Mouse (Mus musculus) neural tube, embryonic 12.5 days (tissue): ENCODE measurements around the gene Nmt2. TPM values are rescaled to one million over a fixed set of nuclear protein-coding genes. Genes with fewer than 3 reads are reported as not detected.

Source experiments
- ATAC-seq: fragments of 200-750 bp; cut with Nextera tagmentation; 2 replicates; pipeline ENCODE4 v1.8.0; 2017; ENCODE audit warnings: low read depth, mild to moderate bottlenecking, moderate TSS enrichment, moderate library complexity; ENCODE audit not compliant: low FRiP score
- H3K27ac ChIP-seq: fragments of 300-500 bp; sonication (generic); 2 replicates; pipeline ENCODE4 v1.5.1; 2016
- H3K27me3 ChIP-seq: fragments of 300-500 bp; sonication (generic); replicated peaks from 2 replicates; pipeline ENCODE4 v1.6.1; 2016; ENCODE audit warnings: mild to moderate bottlenecking
- H3K36me3 ChIP-seq: fragments of 300-500 bp; sonication (generic); 2 replicates; pipeline ENCODE4 v1.6.1; 2016; ENCODE audit warnings: mild to moderate bottlenecking
- H3K4me1 ChIP-seq: fragments of 300-500 bp; sonication (generic); 2 replicates; pipeline ENCODE4 v1.6.1; 2016
- H3K4me2 ChIP-seq: fragments of 300-500 bp; sonication (generic); replicated peaks from 2 replicates; pipeline ENCODE4 v1.6.1; 2016; ENCODE audit warnings: mild to moderate bottlenecking
- H3K4me3 ChIP-seq: fragments of 300-500 bp; sonication (generic); 2 replicates; pipeline ENCODE4 v1.5.1; 2016
- H3K9ac ChIP-seq: fragments of 300-500 bp; sonication (generic); 2 replicates; pipeline ENCODE4 v1.6.1; 2016; ENCODE audit warnings: mild to moderate bottlenecking
- H3K9me3 ChIP-seq: fragments of 300-500 bp; sonication (generic); 2 replicates; pipeline ENCODE4 v1.6.1; 2016; ENCODE audit warnings: mild to moderate bottlenecking
- WGBS: fragments of 180-500 bp; shearing (Covaris S2); methylation state at CpG from one replicate; pipeline ENCODE4 v1.1.7; 2016; 5-methylcytosine and 5-hydroxymethylcytosine counted together
- polyA plus RNA-seq: library from polyadenylated mRNA; unstranded; fragments of >200 nt; fragmentation: Nextera tagmentation; extraction: Ambion mirVana; gene quantifications from 2 replicates; pipeline ENCODE4 v1.2.1, GENCODE M21; 2016

Nmt2 gene
- polyA plus RNA-seq, 1 experiment from 2014 or later = 55.4 TPM

DNA sequence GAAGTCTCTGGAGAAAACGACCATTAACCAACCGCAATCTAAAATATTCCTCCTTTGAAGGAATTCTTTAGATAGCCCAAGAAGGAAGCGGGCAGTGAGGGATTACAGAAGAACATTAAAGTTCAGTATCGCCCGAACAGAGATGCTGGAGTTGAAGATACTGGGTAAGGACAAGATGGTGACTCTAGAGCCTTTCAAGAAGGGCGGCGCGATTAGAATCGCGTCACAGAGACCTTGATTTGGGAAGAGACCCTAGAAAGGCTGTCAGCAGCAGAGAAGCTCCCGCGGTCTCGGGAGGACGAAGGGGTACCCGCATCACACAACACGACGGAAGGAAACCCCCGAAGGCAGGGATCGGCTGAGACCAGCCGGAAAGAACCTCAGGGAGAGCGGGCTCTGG, 48.0 kb downstream of the Nmt2 start:
- no peaks in the 10 kb centered on the region for H3K9me3 ChIP-seq
- peaks cover 15% of the 10 kb centered on the region for H3K36me3 ChIP-seq
- WGBS = 4% methylated on average over 21 of the region's 21 CpGs
- no peaks in the 10 kb centered on the region for H3K27me3 ChIP-seq
- H3K4me2 ChIP-seq = peak overlapping the region; percentile 68
- 0 out of 2 replicates have a peak overlapping the region, but pooled peaks have one; percentile 26 for H3K27ac ChIP-seq
- H3K4me1 ChIP-seq = peaks cover 21% of the 10 kb centered on the region
- peak overlapping the region; percentile 65 for H3K4me3 ChIP-seq
- no peak for ATAC-seq
- H3K9ac ChIP-seq = peak overlapping the region; percentile 64

DNA sequence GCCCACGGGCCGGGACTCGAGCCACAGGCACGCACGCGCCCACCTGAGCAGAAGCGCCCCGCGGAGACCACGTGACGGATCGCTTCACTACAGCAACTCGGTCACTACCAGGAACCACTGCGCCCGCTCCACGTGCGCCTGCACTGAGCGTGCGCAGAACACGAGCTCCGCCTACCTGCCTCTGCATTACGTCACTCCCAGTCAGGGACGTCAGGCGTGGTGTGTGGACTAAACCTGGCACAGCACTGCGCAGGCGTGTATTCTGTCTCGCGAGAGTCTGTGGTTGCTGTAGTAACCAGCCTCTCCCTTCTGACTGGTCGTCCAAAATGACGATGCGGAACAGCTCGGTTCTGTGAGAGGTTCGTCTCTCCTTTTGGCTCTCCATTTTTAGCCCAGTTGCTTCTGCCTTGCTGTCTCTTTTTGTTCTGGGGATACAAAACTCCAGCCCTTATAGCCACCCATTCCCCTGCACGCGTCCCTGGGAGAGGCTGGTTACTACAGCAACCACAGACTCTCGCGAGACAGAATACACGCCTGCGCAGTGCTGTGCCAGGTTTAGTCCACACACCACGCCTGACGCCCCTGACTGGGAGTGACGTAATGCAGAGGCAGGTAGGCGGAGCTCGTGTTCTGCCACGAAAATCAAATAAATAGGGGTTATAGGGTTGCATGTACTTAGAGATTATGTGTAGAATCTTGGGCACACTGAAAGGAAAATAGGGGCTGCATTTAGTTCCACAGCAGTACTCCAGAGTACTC, 48.7 kb downstream of the Nmt2 start, which contains the start of gene Rpp38:
Gene Rpp38 (minus strand): TSS at position 160 of the 759 bp plus-strand sequence.
- H3K4me1 ChIP-seq = peaks cover 21% of the 10 kb centered on the region
- peak within 1 kb of the TSS; percentile 68 for H3K4me2 ChIP-seq
- peak; percentile 99 for ATAC-seq
- peak within 1 kb of the TSS; percentile 65 for H3K4me3 ChIP-seq
- H3K36me3 ChIP-seq = peaks cover 11% of the 10 kb centered on the region
- peak within 1 kb of the TSS; percentile 64 for H3K9ac ChIP-seq
- 0 out of 2 replicates have a peak within 1 kb of the TSS, but pooled peaks have one; percentile 26 for H3K27ac ChIP-seq
- WGBS = under 1% methylated on average over 45 of the region's 45 CpGs
- H3K27me3 ChIP-seq = no peaks in the 10 kb centered on the region
- H3K9me3 ChIP-seq = no peaks in the 10 kb centered on the region

DNA sequence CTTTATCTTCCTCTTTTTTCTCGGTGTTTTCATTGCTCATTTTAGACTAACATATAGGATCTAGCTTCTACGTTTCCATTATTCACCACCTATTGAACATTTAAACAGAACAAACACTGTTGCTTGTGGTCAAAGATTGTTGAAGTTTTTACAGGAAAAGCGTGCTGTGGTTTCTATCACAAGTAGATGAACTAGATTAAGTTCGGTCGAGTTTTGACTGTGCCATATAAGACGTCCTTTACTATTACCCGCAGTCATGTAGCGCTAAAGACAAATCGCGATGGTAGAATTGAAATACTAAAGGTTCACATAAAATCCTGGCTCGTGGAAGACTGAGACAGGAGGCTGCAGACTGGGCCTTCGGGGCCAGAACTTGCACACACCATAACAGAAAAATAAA, 49.7 kb downstream of the Nmt2 start:
- no peak for ATAC-seq
- no peak overlapping the region for H3K9ac ChIP-seq
- H3K9me3 ChIP-seq = no peaks in the 10 kb centered on the region
- no peak overlapping the region for H3K4me2 ChIP-seq
- H3K4me1 ChIP-seq = peaks cover 21% of the 10 kb centered on the region
- H3K27ac ChIP-seq = no peak overlapping the region
- H3K27me3 ChIP-seq = no peaks in the 10 kb centered on the region
- peaks cover 3% of the 10 kb centered on the region; the same call in 1 of the 2 replicates for H3K36me3 ChIP-seq
- WGBS = 91% methylated on average over 12 of the region's 12 CpGs
- no peak overlapping the region for H3K4me3 ChIP-seq

DNA sequence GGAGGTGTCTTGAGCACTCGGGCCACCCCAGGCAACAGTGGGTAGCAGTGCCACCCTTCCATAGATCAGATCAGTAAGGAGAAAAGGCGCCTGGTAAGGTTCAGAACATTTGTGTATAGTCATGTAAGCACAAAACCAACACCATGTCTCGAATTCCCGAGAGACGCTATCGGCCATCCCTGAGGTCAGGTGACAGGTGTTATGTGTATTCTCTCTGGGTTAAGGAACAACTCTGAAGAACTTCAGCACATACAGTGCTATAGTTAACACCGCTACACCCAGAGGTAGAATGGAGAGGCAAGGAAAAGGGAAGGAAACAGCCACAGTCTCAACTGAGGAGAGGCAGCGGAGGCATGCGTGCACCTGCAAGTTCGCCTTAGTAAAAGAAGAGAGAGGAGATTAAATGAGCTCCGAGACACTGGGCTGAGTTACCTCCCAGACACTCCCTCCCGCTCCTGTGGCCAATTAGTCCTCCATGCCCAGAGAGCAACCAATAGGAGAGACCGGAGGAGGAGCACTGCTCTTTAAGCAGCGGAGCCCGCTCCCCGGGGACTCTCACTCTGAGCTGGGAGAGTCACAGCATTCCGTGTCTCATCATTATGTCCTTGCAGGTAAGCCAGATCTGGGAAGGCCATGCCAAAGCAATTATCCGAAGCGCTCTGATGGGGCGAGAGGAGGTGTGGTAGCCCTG, 51.7 kb downstream of the Nmt2 start, which contains the start of gene Acbd7:
Gene Acbd7 (plus strand): TSS at position 558 of the 691 bp plus-strand sequence.
- Histone ChIP-seq H3K4me1 (peaks cover 21% of the 10 kb centered on the region), H3K27ac (no peak within 1 kb of the TSS), H3K9me3 (no peaks in the 10 kb centered on the region), H3K4me2 (peak within 1 kb of the TSS; percentile 63), H3K9ac (peak within 1 kb of the TSS; percentile 21; the same call in 1 of the 2 replicates), H3K27me3 (no peaks in the 10 kb centered on the region), H3K36me3 (no peaks in the 10 kb centered on the region), H3K4me3 (peak within 1 kb of the TSS; percentile 30)
- whole genome bisulfite sequencing = 5% methylated on average over 20 of the region's 20 CpGs
- ATAC-seq = no peak

DNA sequence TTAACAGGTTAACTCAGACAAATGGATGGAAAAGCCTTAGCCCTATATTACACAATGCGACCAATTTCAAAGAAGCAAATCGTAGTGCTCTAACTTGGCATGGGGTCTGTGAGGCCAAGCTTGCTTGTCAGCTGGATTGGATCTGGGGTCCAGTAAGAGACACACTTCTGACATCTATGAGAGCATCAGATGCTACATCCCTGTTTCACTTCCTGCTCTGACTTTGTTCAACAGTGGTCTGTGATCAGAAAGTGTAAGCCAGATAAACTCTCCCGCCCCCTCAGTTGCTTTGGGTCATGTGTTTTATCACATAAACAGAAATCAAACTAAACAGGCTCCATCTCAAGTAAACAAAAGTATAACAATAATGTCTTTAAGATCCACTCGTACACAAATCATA, 64.4 kb downstream of the Nmt2 start:
- Histone ChIP-seq H3K36me3 (no peaks in the 10 kb centered on the region), H3K9me3 (0 out of 2 replicates have a peak, but pooled peaks cover 4% of the 10 kb centered on the region), H3K9ac (no peak overlapping the region), H3K4me3 (no peak overlapping the region), H3K4me2 (no peak overlapping the region), H3K4me1 (no peaks in the 10 kb centered on the region), H3K27me3 (no peaks in the 10 kb centered on the region), H3K27ac (no peak overlapping the region)
- no peak for ATAC-seq
- WGBS = 85% methylated on average over 4 of the region's 4 CpGs

DNA sequence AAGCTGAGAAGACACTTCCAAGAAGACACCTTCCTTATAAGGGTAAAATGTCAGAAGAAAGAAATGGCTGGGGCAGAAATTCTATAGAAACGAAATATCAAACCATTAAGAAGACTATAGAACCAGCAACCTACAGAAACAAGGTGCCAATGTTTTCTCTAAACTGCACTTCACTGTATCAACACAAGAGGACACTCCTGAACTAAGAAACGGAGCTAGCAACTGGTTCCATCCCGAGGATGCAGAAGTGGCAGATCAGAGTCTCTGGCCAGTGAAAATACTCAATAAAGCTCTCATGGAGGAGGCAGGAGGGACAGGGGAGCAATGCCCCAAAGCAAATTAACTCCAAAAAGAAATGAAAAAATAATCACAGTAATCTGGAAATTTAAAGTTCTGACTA, 64.9 kb downstream of the Nmt2 start:
- Histone ChIP-seq H3K27me3 (no peaks in the 10 kb centered on the region), H3K36me3 (no peaks in the 10 kb centered on the region), H3K27ac (no peak overlapping the region), H3K4me2 (no peak overlapping the region), H3K4me1 (no peaks in the 10 kb centered on the region), H3K9ac (no peak overlapping the region), H3K4me3 (no peak overlapping the region), H3K9me3 (0 out of 2 replicates have a peak, but pooled peaks cover 4% of the 10 kb centered on the region)
- WGBS = 23% methylated on average over 3 of the region's 3 CpGs
- ATAC-seq = no peak

DNA sequence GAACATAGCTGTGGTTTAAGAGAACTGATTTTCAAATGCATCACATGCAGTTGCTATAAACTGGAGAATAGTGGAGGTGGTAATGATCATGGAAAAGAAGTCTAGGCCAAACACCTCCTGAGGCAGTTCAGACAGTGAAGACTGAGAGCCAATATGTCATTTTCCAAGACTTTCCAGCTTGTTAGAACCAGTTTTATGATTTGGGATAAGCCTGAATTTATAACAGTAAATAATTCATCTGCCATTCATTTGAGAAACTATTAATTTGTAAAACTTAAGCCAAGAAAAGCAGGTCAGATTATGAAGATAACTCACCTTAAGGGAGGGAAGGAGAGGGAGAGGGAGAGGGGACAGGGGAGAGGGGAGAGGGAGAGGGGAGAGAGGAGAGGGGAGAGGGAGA, 69.1 kb downstream of the Nmt2 start:
- H3K4me2 ChIP-seq = no peak overlapping the region
- H3K36me3 ChIP-seq = no peaks in the 10 kb centered on the region
- ATAC-seq = no peak
- no peaks in the 10 kb centered on the region for H3K27me3 ChIP-seq
- no peak overlapping the region for H3K4me3 ChIP-seq
- no peaks in the 10 kb centered on the region for H3K4me1 ChIP-seq
- no peak overlapping the region for H3K27ac ChIP-seq
- 0 out of 2 replicates have a peak, but pooled peaks cover 4% of the 10 kb centered on the region for H3K9me3 ChIP-seq
- H3K9ac ChIP-seq = no peak overlapping the region

DNA sequence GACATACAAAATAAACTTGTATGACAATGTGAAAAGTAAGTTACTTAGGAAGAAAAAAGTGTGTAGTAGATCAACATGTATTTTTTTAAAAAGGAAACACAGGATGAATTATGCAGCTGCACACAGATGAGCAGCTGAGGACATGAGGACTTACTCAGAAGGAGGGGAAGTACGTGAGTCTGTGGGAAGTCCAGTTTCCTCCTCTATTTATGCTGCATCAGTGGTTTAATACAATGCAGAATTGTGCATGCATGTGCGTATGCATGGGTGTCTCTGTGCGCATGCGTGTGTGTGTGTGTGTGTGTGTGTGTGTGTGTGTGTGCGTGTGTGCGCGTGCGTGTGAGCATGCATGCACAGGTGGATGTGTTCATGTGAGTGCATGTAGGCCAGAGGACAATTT, 71.8 kb downstream of the Nmt2 start:
- Histone ChIP-seq H3K36me3 (no peaks in the 10 kb centered on the region), H3K27me3 (no peaks in the 10 kb centered on the region), H3K9ac (no peak overlapping the region), H3K27ac (no peak overlapping the region), H3K4me3 (no peak overlapping the region), H3K9me3 (0 out of 2 replicates have a peak, but pooled peaks cover 4% of the 10 kb centered on the region), H3K4me2 (no peak overlapping the region), H3K4me1 (no peaks in the 10 kb centered on the region)
- 94% methylated on average over 8 of the region's 8 CpGs for WGBS
- ATAC-seq = no peak

DNA sequence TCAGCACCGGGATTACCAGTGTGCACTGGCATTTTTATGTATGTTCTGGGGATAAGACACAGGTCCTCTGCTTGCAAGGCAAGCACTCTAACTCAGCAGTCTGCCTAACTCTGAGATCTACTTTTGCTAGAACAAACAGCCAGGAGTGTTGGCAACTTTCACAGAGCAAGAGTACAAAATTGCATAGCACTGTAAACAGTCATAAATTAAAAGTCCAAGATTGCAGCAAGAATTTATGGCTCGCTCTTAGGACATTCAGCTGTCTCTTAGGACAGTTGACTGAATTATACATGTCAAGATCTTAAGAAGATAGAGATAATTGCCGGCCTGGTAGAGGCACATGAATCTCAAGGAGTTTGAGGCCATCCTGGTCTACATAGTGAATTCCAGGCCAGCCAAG, 72.3 kb downstream of the Nmt2 start:
- Histone ChIP-seq H3K9ac (no peak overlapping the region), H3K27ac (no peak overlapping the region), H3K4me3 (no peak overlapping the region), H3K9me3 (0 out of 2 replicates have a peak, but pooled peaks cover 4% of the 10 kb centered on the region), H3K27me3 (no peaks in the 10 kb centered on the region), H3K4me1 (no peaks in the 10 kb centered on the region), H3K36me3 (no peaks in the 10 kb centered on the region), H3K4me2 (no peak overlapping the region)
- 79% methylated on average over 3 of the region's 3 CpGs for WGBS
- ATAC-seq = no peak

DNA sequence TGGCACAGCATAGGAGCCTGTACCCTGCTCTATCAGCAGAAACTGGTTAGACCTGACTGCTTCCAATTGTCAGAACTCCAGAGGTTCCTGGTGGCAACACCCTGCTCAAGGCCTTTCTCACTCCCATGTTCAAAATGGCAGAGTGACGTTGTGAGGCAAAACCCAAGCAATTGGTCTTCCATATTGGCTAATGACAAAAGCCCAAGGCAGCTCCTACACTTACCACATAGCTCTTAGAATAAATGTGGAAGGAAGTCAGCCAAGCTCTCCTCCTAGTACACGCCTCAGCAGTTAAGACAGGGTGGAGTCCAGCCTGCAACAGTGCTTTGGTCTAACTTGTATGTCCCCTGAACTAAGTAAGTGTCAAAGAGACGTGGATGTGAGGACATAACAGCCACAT, 73.9 kb downstream of the Nmt2 start:
- no peak for ATAC-seq
- H3K9ac ChIP-seq = no peak overlapping the region
- H3K9me3 ChIP-seq = no peaks in the 10 kb centered on the region
- no peaks in the 10 kb centered on the region for H3K36me3 ChIP-seq
- no peak overlapping the region for H3K27ac ChIP-seq
- WGBS = 77% methylated on average over 3 of the region's 3 CpGs
- no peak overlapping the region for H3K4me2 ChIP-seq
- no peak overlapping the region for H3K4me3 ChIP-seq
- H3K27me3 ChIP-seq = no peaks in the 10 kb centered on the region
- no peaks in the 10 kb centered on the region for H3K4me1 ChIP-seq

DNA sequence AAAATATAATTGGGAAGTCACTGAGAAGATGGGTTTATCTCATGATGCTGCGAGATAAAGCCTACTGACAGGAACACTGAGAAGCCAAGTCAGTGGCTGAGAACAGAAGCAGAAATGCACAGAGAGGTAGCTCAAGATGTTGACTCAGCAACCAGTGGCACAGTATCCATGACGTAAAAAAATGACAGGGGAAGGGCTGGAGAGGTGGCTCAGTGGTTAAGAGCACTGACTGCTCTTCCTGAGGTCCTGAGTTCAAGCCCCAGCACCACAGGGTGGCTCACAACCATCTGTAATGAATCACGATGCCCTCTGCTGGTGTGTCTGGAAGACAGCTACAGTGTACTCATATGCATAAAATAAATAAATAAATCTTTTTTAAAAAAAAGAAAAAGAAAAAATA, 77.1 kb downstream of the Nmt2 start:
- no peak for ATAC-seq
- Histone ChIP-seq H3K27ac (no peak overlapping the region), H3K4me2 (no peak overlapping the region), H3K4me3 (no peak overlapping the region), H3K4me1 (no peaks in the 10 kb centered on the region), H3K27me3 (no peaks in the 10 kb centered on the region), H3K36me3 (no peaks in the 10 kb centered on the region), H3K9me3 (no peaks in the 10 kb centered on the region), H3K9ac (no peak overlapping the region)
- 86% methylated on average over 3 of the region's 3 CpGs for WGBS

DNA sequence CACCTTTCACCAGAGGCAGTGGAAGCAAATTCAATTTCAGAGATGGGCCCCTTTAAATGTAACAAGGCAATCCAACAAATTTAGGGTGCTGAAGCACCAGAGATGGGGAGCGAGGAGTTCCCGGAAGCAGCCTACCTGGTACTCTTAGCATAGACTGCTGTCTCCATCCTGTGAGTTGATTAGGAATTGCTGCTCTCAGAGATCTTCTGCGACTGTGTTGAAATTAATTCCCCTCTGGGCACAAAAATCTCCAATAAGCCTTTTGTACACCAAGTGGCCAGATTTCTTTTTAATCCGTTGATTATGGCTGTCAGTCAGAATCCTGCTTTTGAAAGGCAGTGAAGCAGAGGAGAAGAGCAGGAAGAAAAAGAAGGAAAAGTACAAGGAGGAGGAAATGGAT, 81.1 kb downstream of the Nmt2 start:
- H3K27me3 ChIP-seq = no peaks in the 10 kb centered on the region
- no peak overlapping the region for H3K4me3 ChIP-seq
- H3K36me3 ChIP-seq = no peaks in the 10 kb centered on the region
- no peak for ATAC-seq
- no peak overlapping the region for H3K27ac ChIP-seq
- 79% methylated on average over 4 of the region's 4 CpGs for WGBS
- no peaks in the 10 kb centered on the region for H3K9me3 ChIP-seq
- no peak overlapping the region for H3K9ac ChIP-seq
- no peaks in the 10 kb centered on the region for H3K4me1 ChIP-seq
- no peak overlapping the region for H3K4me2 ChIP-seq
